Mouse (Mus musculus) liver, embryonic 16.5 days (tissue): Measurements from ENCODE around the gene Slc43a1. TPM values are rescaled to one million over a fixed set of nuclear protein-coding genes. Genes with fewer than 3 reads are reported as not detected.
A peak's percentile ranks its signal among the peaks of the same experiment; 100 is the strongest.

Experiments
- ATAC-seq: fragments of 200-750 bp; cut with Nextera tagmentation; 2 replicates; pipeline ENCODE4 v1.8.0; 2017; ENCODE audit warnings: low read depth, mild to moderate bottlenecking, moderate number of reproducible peaks, moderate library complexity
- H3K27ac ChIP-seq: fragments of 300-500 bp; sonication (generic); 2 replicates; pipeline ENCODE4 v1.5.1; 2014; ENCODE audit warnings: mild to moderate bottlenecking, low read length
- H3K27me3 ChIP-seq: fragments of 300-500 bp; sonication (generic); 2 replicates; pipeline ENCODE4 v1.6.1; 2014; ENCODE audit warnings: low read depth, low read length, mixed read lengths; ENCODE audit not compliant: control insufficient read depth, insufficient read depth
- H3K36me3 ChIP-seq: fragments of 300-500 bp; sonication (generic); 2 replicates; pipeline ENCODE4 v1.6.1; 2014; ENCODE audit warnings: mild to moderate bottlenecking; ENCODE audit not compliant: control insufficient read depth, insufficient read depth
- H3K4me1 ChIP-seq: fragments of 300-500 bp; sonication (generic); 2 replicates; pipeline ENCODE4 v1.6.1; 2014; ENCODE audit warnings: low read depth, low read length, mixed read lengths; ENCODE audit not compliant: control insufficient read depth
- H3K4me2 ChIP-seq: fragments of 300-500 bp; sonication (generic); 2 replicates; pipeline ENCODE4 v1.6.1; 2014; ENCODE audit warnings: low read depth, low read length, mixed read lengths
- H3K4me3 ChIP-seq: fragments of 300-500 bp; sonication (generic); 2 replicates; pipeline ENCODE4 v1.5.1; 2014; ENCODE audit warnings: low read depth, mild to moderate bottlenecking, low read length
- H3K9ac ChIP-seq: fragments of 300-500 bp; sonication (generic); 2 replicates; pipeline ENCODE4 v1.6.1; 2014; ENCODE audit warnings: low read depth, low read length
- H3K9me3 ChIP-seq: fragments of 300-500 bp; sonication (generic); replicated peaks from 2 replicates; pipeline ENCODE4 v1.6.1; 2016; ENCODE audit warnings: low read length; ENCODE audit not compliant: control insufficient read depth
- WGBS: fragments of 180-500 bp; shearing (Covaris S2); extraction: QIAGEN DNeasy Blood & Tissue Kit; methylation state at CpG from one replicate; pipeline ENCODE4 v1.1.7; 2014; ENCODE audit not compliant: insufficient replicate concordance; 5-methylcytosine and 5-hydroxymethylcytosine counted together
- polyA plus RNA-seq: library from polyadenylated mRNA; unstranded; fragments of >200 nt; fragmentation: Nextera tagmentation; extraction: Ambion mirVana; gene quantifications from 2 replicates; pipeline ENCODE4 v1.2.1, GENCODE M21; 2015

Slc43a1 gene
- polyA plus RNA-seq, result 185 and 205 TPM in 2 replicates

- Histone ChIP-seq H3K9ac (peak within 1 kb of the TSS; percentile 92), H3K27ac (peak within 1 kb of the TSS; percentile 96), H3K4me3 (peak within 1 kb of the TSS; percentile 87), H3K4me2 (peak within 1 kb of the TSS; percentile 68), H3K9me3 (no peaks in the 10 kb centered on the region), H3K4me1 (peaks cover 20% of the 10 kb centered on the region), H3K27me3 (peaks cover 3% of the 10 kb centered on the region; the same call in 1 of the 2 replicates), H3K36me3 (peaks cover 2% of the 10 kb centered on the region; the same call in 1 of the 2 replicates)
- ATAC-seq, result no peak
- WGBS, result 15% methylated on average over 10 of the region's 10 CpGs
These were observed at the start of gene Slc43a1 for GRCm38 (mm10) chr2:84838593-84838949. Gene Slc43a1, plus strand, starts transcription at chr2:84838850.

GRCm38 (mm10) chr2:84790418-84790817 is 48.2 kb upstream of the Slc43a1 start:
- ATAC-seq, result no peak
- no peak overlapping the region for H3K4me3 ChIP-seq
- 57% methylated on average over 9 of the region's 9 CpGs for WGBS

GRCm38 (mm10) chr2:84792516-84792915 is 46.1 kb upstream of the Slc43a1 start:
- Histone ChIP-seq H3K27ac (no peak overlapping the region; the same call in 1 of the 2 replicates), H3K9me3 (peaks cover 6% of the 10 kb centered on the region; the same call in 1 of the 2 replicates), H3K27me3 (peaks cover 10% of the 10 kb centered on the region; the same call in 1 of the 2 replicates), H3K9ac (no peak overlapping the region), H3K36me3 (no peaks in the 10 kb centered on the region), H3K4me3 (peak overlapping the region; percentile 18; the same call in 1 of the 2 replicates), H3K4me2 (peak overlapping the region; percentile 36; the same call in 1 of the 2 replicates), H3K4me1 (peaks cover 17% of the 10 kb centered on the region)
- no peak for ATAC-seq
- 67% methylated on average over 3 of the region's 3 CpGs for WGBS

More at GRCm38 (mm10) chr2:84790418-84790817, 48.2 kb upstream of the Slc43a1 start:
- Histone ChIP-seq H3K27ac (no peak overlapping the region), H3K9ac (no peak overlapping the region), H3K36me3 (no peaks in the 10 kb centered on the region), H3K27me3 (peaks cover 10% of the 10 kb centered on the region; the same call in 1 of the 2 replicates), H3K4me2 (no peak overlapping the region), H3K4me1 (peaks cover 17% of the 10 kb centered on the region), H3K9me3 (peaks cover 6% of the 10 kb centered on the region; the same call in 1 of the 2 replicates)

GRCm38 (mm10) chr2:84793154-84793553 is 45.5 kb upstream of the Slc43a1 start:
- WGBS, result 25% methylated on average over 3 of the region's 3 CpGs
- Histone ChIP-seq H3K36me3 (no peaks in the 10 kb centered on the region), H3K27me3 (peaks cover 7% of the 10 kb centered on the region; the same call in 1 of the 2 replicates), H3K27ac (peak overlapping the region; percentile 69; the same call in 1 of the 2 replicates), H3K4me1 (peaks cover 23% of the 10 kb centered on the region), H3K9me3 (peaks cover 6% of the 10 kb centered on the region; the same call in 1 of the 2 replicates), H3K9ac (no peak overlapping the region), H3K4me3 (no peak overlapping the region), H3K4me2 (0 out of 2 replicates have a peak overlapping the region, but pooled peaks have one; percentile 0)
- peak; percentile 72 for ATAC-seq

GRCm38 (mm10) chr2:84793871-84794270 is 44.8 kb upstream of the Slc43a1 start:
- Histone ChIP-seq H3K36me3 (no peaks in the 10 kb centered on the region), H3K4me3 (no peak overlapping the region), H3K9ac (no peak overlapping the region), H3K27me3 (peaks cover 7% of the 10 kb centered on the region; the same call in 1 of the 2 replicates), H3K9me3 (peaks cover 6% of the 10 kb centered on the region; the same call in 1 of the 2 replicates), H3K4me1 (peaks cover 21% of the 10 kb centered on the region), H3K27ac (no peak overlapping the region), H3K4me2 (no peak overlapping the region)
- WGBS, result 49% methylated on average over 3 of the region's 3 CpGs
- ATAC-seq, result no peak

- peaks cover 24% of the 10 kb centered on the region for H3K4me1 ChIP-seq
- peaks cover 6% of the 10 kb centered on the region; the same call in 1 of the 2 replicates for H3K9me3 ChIP-seq
- H3K27me3 ChIP-seq, result no peaks in the 10 kb centered on the region
- H3K27ac ChIP-seq, result peak overlapping the region; percentile 98
- 7% methylated on average over 13 of the region's 13 CpGs for WGBS
- peak; percentile 51 for ATAC-seq
- H3K4me2 ChIP-seq, result peak overlapping the region; percentile 89
- H3K36me3 ChIP-seq, result peaks cover 6% of the 10 kb centered on the region
- peak overlapping the region; percentile 86 for H3K9ac ChIP-seq
- H3K4me3 ChIP-seq, result peak overlapping the region; percentile 71
These were observed 40.7 kb upstream of the Slc43a1 start for GRCm38 (mm10) chr2:84797833-84798492.

GRCm38 (mm10) chr2:84798493-84798921 is 40.1 kb upstream of the Slc43a1 start, which contains the start of gene Ube2l6:
Gene Ube2l6, plus strand, starts transcription at chr2:84798828.
- peak within 1 kb of the TSS; percentile 89 for H3K4me2 ChIP-seq
- under 1% methylated on average over 21 of the region's 21 CpGs for WGBS
- H3K4me1 ChIP-seq, result peaks cover 21% of the 10 kb centered on the region
- peak within 1 kb of the TSS; percentile 86 for H3K9ac ChIP-seq
- peak within 1 kb of the TSS; percentile 98 for H3K27ac ChIP-seq
- H3K27me3 ChIP-seq, result no peaks in the 10 kb centered on the region
- peak within 1 kb of the TSS; percentile 71 for H3K4me3 ChIP-seq
- ATAC-seq, result peak; percentile 92
- H3K36me3 ChIP-seq, result peaks cover 11% of the 10 kb centered on the region
- peaks cover 6% of the 10 kb centered on the region; the same call in 1 of the 2 replicates for H3K9me3 ChIP-seq

GRCm38 (mm10) chr2:84799041-84799561 is 39.5 kb upstream of the Slc43a1 start:
- peaks cover 5% of the 10 kb centered on the region; the same call in 1 of the 2 replicates for H3K9me3 ChIP-seq
- H3K4me2 ChIP-seq, result peak overlapping the region; percentile 89
- WGBS, result under 1% methylated on average over 16 of the region's 16 CpGs
- H3K27ac ChIP-seq, result peak overlapping the region; percentile 98
- peak; percentile 52 for ATAC-seq
- H3K36me3 ChIP-seq, result peaks cover 17% of the 10 kb centered on the region
- H3K9ac ChIP-seq, result peak overlapping the region; percentile 86
- H3K4me3 ChIP-seq, result peak overlapping the region; percentile 71
- peaks cover 20% of the 10 kb centered on the region for H3K4me1 ChIP-seq
- H3K27me3 ChIP-seq, result no peaks in the 10 kb centered on the region
